Mouse (Mus musculus): ENCODE results near the gene Itpk1. TPM values are rescaled to one million over a fixed set of nuclear protein-coding genes. Genes with fewer than 3 reads are reported as not detected.
A peak's percentile ranks its signal among the peaks of the same experiment; 100 is the strongest.

Gene Itpk1
- polyA plus RNA-seq, 1 experiment from 2014 or later: 24.0 TPM

- no peak for ATAC-seq (ENCODE audit: low FRiP score, low TSS enrichment)
- Histone ChIP-seq H3K9ac (replicated peaks; ENCODE audit: low read length) (no peak overlapping the region), H3K4me1 (ENCODE audit: control insufficient read depth, insufficient read depth, low read length) (no peaks in the 10 kb centered on the region), H3K27ac (replicated peaks; ENCODE audit: low read depth, low read length) (no peak overlapping the region), H3K36me3 (ENCODE audit: control insufficient read depth, insufficient read depth, low read length) (peaks cover 18% of the 10 kb centered on the region), H3K4me3 (replicated peaks; ENCODE audit: low read depth, low read length) (no peak overlapping the region), H3K27me3 (ENCODE audit: control insufficient read depth, insufficient read depth, low read length) (no peaks in the 10 kb centered on the region), H3K4me2 (ENCODE audit: low read length) (no peak overlapping the region), H3K9me3 (ENCODE audit: control insufficient read depth, low read length) (no peaks in the 10 kb centered on the region)
- no peak for DNase-seq
- 78% methylated on average over 7 of the region's 7 CpGs for WGBS
Measured at GRCm38 (mm10) chr12:102568219-102568618, 136.5 kb downstream of the Itpk1 start.

- DNase-seq (no peak), ATAC-seq (ENCODE audit: low FRiP score, low TSS enrichment) (no peak)
- no peaks in the 10 kb centered on the region for H3K4me1 ChIP-seq (ENCODE audit: control insufficient read depth, insufficient read depth, low read length)
- H3K36me3 ChIP-seq (ENCODE audit: control insufficient read depth, insufficient read depth, low read length): peaks cover 25% of the 10 kb centered on the region
- no peaks in the 10 kb centered on the region for H3K27me3 ChIP-seq (ENCODE audit: control insufficient read depth, insufficient read depth, low read length)
- 82% methylated on average over 2 of the region's 2 CpGs for WGBS
- H3K4me2 ChIP-seq (ENCODE audit: low read length): no peak overlapping the region
- H3K9ac ChIP-seq (replicated peaks; ENCODE audit: low read length): no peak overlapping the region
- no peak overlapping the region for H3K4me3 ChIP-seq (replicated peaks; ENCODE audit: low read depth, low read length)
- H3K9me3 ChIP-seq (ENCODE audit: control insufficient read depth, low read length): no peaks in the 10 kb centered on the region
- no peak overlapping the region for H3K27ac ChIP-seq (replicated peaks; ENCODE audit: low read depth, low read length)
Measured at GRCm38 (mm10) chr12:102566951-102567350, 137.8 kb downstream of the Itpk1 start.

GRCm38 (mm10) chr12:102565086-102565485, 139.6 kb downstream of the Itpk1 start:
- H3K9ac ChIP-seq (replicated peaks; ENCODE audit: low read length): no peak overlapping the region
- no peak overlapping the region for H3K4me2 ChIP-seq (ENCODE audit: low read length)
- no peak overlapping the region for H3K27ac ChIP-seq (replicated peaks; ENCODE audit: low read depth, low read length)
- no peaks in the 10 kb centered on the region for H3K4me1 ChIP-seq (ENCODE audit: control insufficient read depth, insufficient read depth, low read length)
- H3K36me3 ChIP-seq (ENCODE audit: control insufficient read depth, insufficient read depth, low read length): peaks cover 23% of the 10 kb centered on the region
- 89% methylated on average over 6 of the region's 6 CpGs for WGBS
- no peaks in the 10 kb centered on the region for H3K27me3 ChIP-seq (ENCODE audit: control insufficient read depth, insufficient read depth, low read length)
- no peak for ATAC-seq (ENCODE audit: low FRiP score, low TSS enrichment)
- H3K4me3 ChIP-seq (replicated peaks; ENCODE audit: low read depth, low read length): no peak overlapping the region
- no peak for DNase-seq
- H3K9me3 ChIP-seq (ENCODE audit: control insufficient read depth, low read length): no peaks in the 10 kb centered on the region

GRCm38 (mm10) chr12:102557372-102557771, 147.4 kb downstream of the Itpk1 start:
- Histone ChIP-seq H3K4me1 (ENCODE audit: control insufficient read depth, insufficient read depth, low read length) (peaks cover 15% of the 10 kb centered on the region; the same call in 1 of the 2 replicates), H3K4me3 (replicated peaks; ENCODE audit: low read depth, low read length) (no peak overlapping the region), H3K4me2 (ENCODE audit: low read length) (no peak overlapping the region), H3K9ac (replicated peaks; ENCODE audit: low read length) (no peak overlapping the region), H3K9me3 (ENCODE audit: control insufficient read depth, low read length) (no peaks in the 10 kb centered on the region), H3K36me3 (ENCODE audit: control insufficient read depth, insufficient read depth, low read length) (peaks cover 19% of the 10 kb centered on the region), H3K27me3 (ENCODE audit: control insufficient read depth, insufficient read depth, low read length) (peaks cover 4% of the 10 kb centered on the region; the same call in 1 of the 2 replicates), H3K27ac (replicated peaks; ENCODE audit: low read depth, low read length) (no peak overlapping the region)
- WGBS: 86% methylated on average over 5 of the region's 5 CpGs
- DNase-seq (no peak), ATAC-seq (ENCODE audit: low FRiP score, low TSS enrichment) (no peak)

- peak; percentile 66 for DNase-seq
- ATAC-seq (ENCODE audit: low FRiP score, low TSS enrichment): no peak
Measured at GRCm38 (mm10) chr12:102555850-102556249, 148.9 kb downstream of the Itpk1 start.

GRCm38 (mm10) chr12:102554721-102555516, 149.8 kb downstream of the Itpk1 start, which contains the start of gene Chga:
Gene Chga (plus strand): TSS chr12:102554969.
- Histone ChIP-seq H3K4me2 (ENCODE audit: low read length) (peak within 1 kb of the TSS; percentile 77), H3K27ac (replicated peaks; ENCODE audit: low read depth, low read length) (peak within 1 kb of the TSS; percentile 81)

More at GRCm38 (mm10) chr12:102555850-102556249, 148.9 kb downstream of the Itpk1 start:
- Histone ChIP-seq H3K4me2 (ENCODE audit: low read length) (peak overlapping the region; percentile 77), H3K27ac (replicated peaks; ENCODE audit: low read depth, low read length) (no peak overlapping the region), H3K36me3 (ENCODE audit: control insufficient read depth, insufficient read depth, low read length) (peaks cover 19% of the 10 kb centered on the region), H3K9ac (replicated peaks; ENCODE audit: low read length) (peak overlapping the region; percentile 86; the same call in 1 of the 2 replicates), H3K27me3 (ENCODE audit: control insufficient read depth, insufficient read depth, low read length) (peaks cover 4% of the 10 kb centered on the region; the same call in 1 of the 2 replicates), H3K4me1 (ENCODE audit: control insufficient read depth, insufficient read depth, low read length) (peaks cover 15% of the 10 kb centered on the region), H3K4me3 (replicated peaks; ENCODE audit: low read depth, low read length) (peak overlapping the region; percentile 73), H3K9me3 (ENCODE audit: control insufficient read depth, low read length) (no peaks in the 10 kb centered on the region)
- WGBS: 42% methylated on average over 3 of the region's 3 CpGs

GRCm38 (mm10) chr12:102553705-102554275, 150.9 kb downstream of the Itpk1 start:
- H3K4me3 ChIP-seq (replicated peaks; ENCODE audit: low read depth, low read length): peak overlapping the region; percentile 73; the same call in 1 of the 2 replicates
- no peak for ATAC-seq (ENCODE audit: low FRiP score, low TSS enrichment)
- peaks cover 4% of the 10 kb centered on the region; the same call in 1 of the 2 replicates for H3K27me3 ChIP-seq (ENCODE audit: control insufficient read depth, insufficient read depth, low read length)
- H3K36me3 ChIP-seq (ENCODE audit: control insufficient read depth, insufficient read depth, low read length): peaks cover 6% of the 10 kb centered on the region
- H3K9ac ChIP-seq (replicated peaks; ENCODE audit: low read length): no peak overlapping the region
- no peaks in the 10 kb centered on the region for H3K9me3 ChIP-seq (ENCODE audit: control insufficient read depth, low read length)
- peak overlapping the region; percentile 77 for H3K4me2 ChIP-seq (ENCODE audit: low read length)
- H3K27ac ChIP-seq (replicated peaks; ENCODE audit: low read depth, low read length): no peak overlapping the region
- DNase-seq: no peak
- WGBS: 77% methylated on average over 14 of the region's 14 CpGs
- peaks cover 15% of the 10 kb centered on the region for H3K4me1 ChIP-seq (ENCODE audit: control insufficient read depth, insufficient read depth, low read length)

More at GRCm38 (mm10) chr12:102554721-102555516, 149.8 kb downstream of the Itpk1 start, which contains the start of gene Chga:
- WGBS: 3% methylated on average over 45 of the region's 48 CpGs
- Histone ChIP-seq H3K4me1 (ENCODE audit: control insufficient read depth, insufficient read depth, low read length) (peaks cover 15% of the 10 kb centered on the region), H3K27me3 (ENCODE audit: control insufficient read depth, insufficient read depth, low read length) (peaks cover 4% of the 10 kb centered on the region; the same call in 1 of the 2 replicates), H3K4me3 (replicated peaks; ENCODE audit: low read depth, low read length) (peak within 1 kb of the TSS; percentile 73), H3K9ac (replicated peaks; ENCODE audit: low read length) (peak within 1 kb of the TSS; percentile 86), H3K9me3 (ENCODE audit: control insufficient read depth, low read length) (no peaks in the 10 kb centered on the region), H3K36me3 (ENCODE audit: control insufficient read depth, insufficient read depth, low read length) (peaks cover 17% of the 10 kb centered on the region)
- DNase-seq: peak; percentile 94
- peak; percentile 85 for ATAC-seq (ENCODE audit: low FRiP score, low TSS enrichment)

- no peak for ATAC-seq (ENCODE audit: low FRiP score, low TSS enrichment)
- Histone ChIP-seq H3K27me3 (ENCODE audit: control insufficient read depth, insufficient read depth, low read length) (peaks cover 4% of the 10 kb centered on the region; the same call in 1 of the 2 replicates), H3K4me2 (ENCODE audit: low read length) (no peak overlapping the region), H3K36me3 (ENCODE audit: control insufficient read depth, insufficient read depth, low read length) (no peaks in the 10 kb centered on the region), H3K27ac (replicated peaks; ENCODE audit: low read depth, low read length) (no peak overlapping the region), H3K4me3 (replicated peaks; ENCODE audit: low read depth, low read length) (no peak overlapping the region), H3K9ac (replicated peaks; ENCODE audit: low read length) (no peak overlapping the region), H3K9me3 (ENCODE audit: control insufficient read depth, low read length) (no peaks in the 10 kb centered on the region), H3K4me1 (ENCODE audit: control insufficient read depth, insufficient read depth, low read length) (peaks cover 15% of the 10 kb centered on the region)
- peak; percentile 35 for DNase-seq
- WGBS: 59% methylated on average over 6 of the region's 6 CpGs
Measured at GRCm38 (mm10) chr12:102552001-102552400, 152.7 kb downstream of the Itpk1 start.
